Mouse (Mus musculus): ENCODE results near the gene Scyl3.

GRCm38 (mm10) chr1:163929636-163930457 is 947 bp downstream of the Scyl3 start:
- TF ChIP-seq CTCF (IDR thresholded peaks at IDR 0.05; ENCODE audit: low read depth) = no peak
- peak; percentile 75; the same call in 1 of the 2 replicates for TF ChIP-seq EP300 (IDR thresholded peaks at IDR 0.05; ENCODE audit: low read depth)
